Mouse (Mus musculus) bone marrow macrophage, adult 2 months (primary cell): ENCODE data around the gene Btn2a2.

Experiments used
- CTCF ChIP-seq: IDR thresholded peaks from 2 replicates; pipeline ENCODE4 v1.5.1; 2012; ENCODE audit warnings: low read depth, mild to moderate bottlenecking, low read length, moderate library complexity
- POLR2A ChIP-seq: IDR thresholded peaks from 2 replicates; pipeline ENCODE4 v1.6.1; 2012; ENCODE audit warnings: mild to moderate bottlenecking, low read depth, low read length, borderline replicate concordance

DNA sequence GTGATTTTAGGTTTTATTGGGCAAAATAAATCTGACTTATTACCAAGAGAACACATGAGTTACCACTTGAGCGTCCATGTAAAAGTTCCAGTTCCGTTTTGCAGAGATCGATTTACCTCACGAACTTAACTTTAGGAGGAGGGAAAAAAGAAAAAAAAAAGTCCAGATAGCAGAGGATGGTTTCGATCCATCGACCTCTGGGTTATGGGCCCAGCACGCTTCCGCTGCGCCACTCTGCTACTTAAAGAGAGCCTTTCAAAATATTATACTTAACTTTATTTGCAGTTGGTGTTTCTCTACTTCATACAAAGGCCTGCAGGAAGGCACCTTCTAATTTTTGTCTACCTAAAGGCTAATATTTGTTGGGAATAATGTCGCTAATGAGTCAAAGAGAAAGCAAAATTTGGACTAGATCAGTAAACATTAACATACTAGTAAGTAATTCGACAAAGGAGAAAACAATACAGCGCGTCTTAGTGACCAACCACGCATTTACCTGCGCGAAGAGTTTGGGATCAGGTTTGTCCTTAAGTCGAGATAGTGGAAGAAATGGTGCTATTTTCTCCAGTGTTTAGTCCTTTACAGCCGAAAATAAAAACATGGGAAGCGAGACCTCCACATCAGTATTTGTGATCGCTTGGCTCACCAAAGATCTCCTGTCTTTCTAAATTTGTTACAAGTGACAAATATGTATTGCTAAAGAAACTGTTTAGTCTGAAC, 41.7 kb upstream of the Btn2a2 start:
- no peak for TF ChIP-seq POLR2A
- TF ChIP-seq CTCF = no peak
